Mouse (Mus musculus) WW6 (cell line): ENCODE measurements at regions not wholly inside any gene's neighbourhood (a gene's known extent, or its start where the extent isn't known, plus 50 kb on each side); places are given as distances from the start of the nearest gene placed in this dataset.

Source experiments
- DNase-seq: peaks from one replicate; pipeline ENCODE4 v3.0.0-alpha.2; 2013; ENCODE audit warnings: low read depth, low spot score

GRCm38 (mm10) chr3:35496027-35496824, 257.7 kb upstream of the Atp11b start:
- DNase-seq, result no peak

- DNase-seq, result no peak
Measured at GRCm38 (mm10) chr3:35510314-35510713, 243.6 kb upstream of the Atp11b start.

GRCm38 (mm10) chr3:35516517-35516916, 237.4 kb upstream of the Atp11b start:
- DNase-seq, result no peak

GRCm38 (mm10) chr3:35520131-35520530, 233.8 kb upstream of the Atp11b start:
- DNase-seq, result no peak

GRCm38 (mm10) chr3:35547696-35548095, 206.2 kb upstream of the Atp11b start:
- DNase-seq, result no peak

GRCm38 (mm10) chr3:35551791-35552190, 202.1 kb upstream of the Atp11b start:
- DNase-seq, result no peak

- DNase-seq, result no peak
Measured at GRCm38 (mm10) chr3:35560425-35560824, 193.5 kb upstream of the Atp11b start.

GRCm38 (mm10) chr3:35574402-35574801, 179.5 kb upstream of the Atp11b start:
- DNase-seq, result no peak
